Mouse (Mus musculus) adrenal gland, postnatal 10 days (tissue): ENCODE measurements around the gene Selenov. TPM values are rescaled to one million over a fixed set of nuclear protein-coding genes. Genes with fewer than 3 reads are reported as not detected.

Source experiments
- total RNA-seq, 2 experiments: library from RNA; stranded (reverse); gene quantifications; 2 replicates each; pipeline ENCODE4 v1.2.3; 2021

Selenov gene
- total RNA-seq, 2 experiments from 2014 or later, result 1.2 TPM; not detected in 1

Other genes starting within 250 kb of the Selenov start
- 100 to 1,000 TPM; 137 to 148 TPM for gene Psmc4, start 241.1 kb downstream of the Selenov start, total RNA-seq
- gene Fcgbp, start 219.9 kb downstream of the Selenov start, total RNA-seq, result not detected
- gene 9530053A07Rik, start 161.7 kb downstream of the Selenov start, total RNA-seq, result not detected
- 10 to 100 TPM; 84.3 to 96.3 TPM for gene Fbl, start 121.5 kb downstream of the Selenov start, total RNA-seq
- 10 to 100 TPM; 35.6 to 48.1 TPM for gene Dyrk1b, start 111.7 kb downstream of the Selenov start, total RNA-seq
- gene Eid2, start 23.3 kb downstream of the Selenov start, total RNA-seq, result 10 to 100 TPM; 22.8 to 34.9 TPM
- 10 to 100 TPM; 13.4 to 15.7 TPM for gene Eid2b, start 13.4 kb downstream of the Selenov start, total RNA-seq
- gene Dll3, start 11.1 kb upstream of the Selenov start, total RNA-seq, result under 1 TPM; 0.33 to 0.36 TPM
- 100 to 1,000 TPM; 108 to 114 TPM for gene Timm50, start 20.9 kb upstream of the Selenov start, total RNA-seq
- gene Supt5, start 47.6 kb upstream of the Selenov start, total RNA-seq, result 100 to 1,000 TPM in 1 of 2 experiments, 10 to 100 TPM in 1; 86.6 to 103 TPM
- gene Rps16, start 59.5 kb upstream of the Selenov start, total RNA-seq, result 1,000 to 10,000 TPM; 1,220 to 1,241 TPM
- gene Plekhg2, start 81.4 kb upstream of the Selenov start, total RNA-seq, result 10 to 100 TPM; 27.9 to 37.0 TPM
- gene Zfp36, start 89.1 kb upstream of the Selenov start, total RNA-seq, result 10 to 100 TPM; 11.4 to 27.2 TPM
- 10 to 100 TPM; 19.8 to 25.9 TPM for gene Med29, start 101.5 kb upstream of the Selenov start, total RNA-seq
- 10 to 100 TPM; 56.5 to 59.2 TPM for gene Paf1, start 101.8 kb upstream of the Selenov start, total RNA-seq
- 10 to 100 TPM; 23.3 to 24.7 TPM for gene Gmfg, start 146.3 kb upstream of the Selenov start, total RNA-seq
- 10 to 100 TPM in 1 of 2 experiments, 1 to 10 TPM in 1; 9.2 to 13.0 TPM for gene Lrfn1, start 160.8 kb upstream of the Selenov start, total RNA-seq
- gene Ifnl2, start 219.3 kb upstream of the Selenov start, total RNA-seq, result not detected
- not detected for gene Ifnl3, start 231.7 kb upstream of the Selenov start, total RNA-seq
- not detected for gene Sycn, start 249.7 kb upstream of the Selenov start, total RNA-seq